Mouse (Mus musculus): ENCODE results near the gene Spred1.

The Spred1 gene

DNA sequence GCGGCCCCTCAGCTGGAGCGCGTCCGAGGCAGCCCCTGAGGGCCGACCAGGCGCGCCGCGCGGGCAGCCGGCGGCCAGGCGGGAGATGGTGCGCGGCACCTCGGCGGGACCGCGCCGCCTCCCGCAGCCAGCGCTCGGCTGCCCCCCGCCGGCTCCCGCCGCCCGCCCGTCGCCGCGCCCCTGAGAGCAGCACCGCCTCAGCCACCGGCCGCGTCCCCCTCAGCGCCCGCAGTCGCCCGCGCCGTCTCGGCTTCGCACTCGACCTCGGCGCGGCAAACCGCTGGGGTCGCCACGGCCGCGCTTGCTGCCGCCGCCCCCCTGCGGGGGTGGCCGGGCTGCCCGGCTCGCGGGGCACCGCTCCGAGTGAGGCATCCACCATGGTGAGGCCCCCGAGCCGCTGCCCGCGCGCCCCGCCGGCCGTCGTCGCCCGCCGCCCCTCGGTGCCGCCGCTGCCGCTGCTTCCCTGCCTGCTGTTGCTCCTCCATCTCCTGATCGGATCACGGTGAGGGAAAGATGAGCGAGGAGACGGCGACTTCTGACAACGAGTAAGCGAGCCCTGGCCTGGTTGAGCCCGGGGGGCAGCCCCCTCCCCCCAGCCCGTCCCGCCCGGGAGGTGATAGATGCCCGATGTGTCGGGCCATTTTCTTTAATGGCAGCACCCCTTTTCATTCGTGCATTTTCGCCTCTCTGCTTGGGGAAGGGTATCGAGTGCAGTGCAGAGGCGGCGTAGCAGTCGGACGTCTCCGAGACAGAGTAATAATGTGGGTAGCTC lies at the start of gene Spred1:
Spred1 (plus strand) TSS at position 163 of the 772 bp plus-strand sequence.
- peak in 1 of 2 experiments; percentile 33 for DNase-seq

DNA sequence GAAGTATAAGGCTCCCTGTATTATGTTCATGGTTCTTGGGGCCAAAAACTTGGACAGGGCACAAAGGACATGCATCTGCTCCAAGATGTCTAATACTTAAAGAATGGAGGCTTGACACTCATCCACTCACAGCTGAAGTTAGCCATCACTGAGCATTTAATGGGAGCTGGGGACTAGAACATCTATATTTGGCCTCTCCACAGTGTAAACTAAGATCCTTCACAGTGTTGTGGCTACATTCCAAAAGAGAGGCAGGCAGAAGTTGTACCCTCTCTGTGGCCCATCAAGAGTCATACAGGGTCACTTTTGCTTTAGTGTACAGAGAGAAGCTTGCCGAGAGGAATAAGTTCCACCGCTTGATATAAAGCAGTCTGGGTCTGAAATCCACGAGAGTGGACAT lies 49.6 kb upstream of the Spred1 start:
- DNase-seq: no peak

DNA sequence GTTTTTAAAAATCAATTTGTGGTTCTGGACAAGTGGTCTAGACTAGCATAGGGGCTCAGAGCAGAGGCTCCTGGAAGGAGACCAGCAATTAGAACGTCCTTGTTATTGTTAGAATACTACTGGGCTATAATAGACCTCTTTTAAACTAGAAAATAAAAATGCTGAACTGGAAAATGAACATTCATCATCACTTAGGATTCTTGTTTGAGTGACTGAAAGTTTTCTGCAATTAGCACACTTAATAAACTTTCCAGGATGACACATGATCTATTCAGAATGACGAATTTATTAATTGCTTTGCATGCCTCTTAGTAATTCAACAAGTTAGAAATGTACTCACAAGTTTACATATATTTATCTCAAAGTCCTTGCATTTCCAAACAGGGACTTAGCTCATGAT lies 42.5 kb upstream of the Spred1 start:
- no peak for DNase-seq

DNA sequence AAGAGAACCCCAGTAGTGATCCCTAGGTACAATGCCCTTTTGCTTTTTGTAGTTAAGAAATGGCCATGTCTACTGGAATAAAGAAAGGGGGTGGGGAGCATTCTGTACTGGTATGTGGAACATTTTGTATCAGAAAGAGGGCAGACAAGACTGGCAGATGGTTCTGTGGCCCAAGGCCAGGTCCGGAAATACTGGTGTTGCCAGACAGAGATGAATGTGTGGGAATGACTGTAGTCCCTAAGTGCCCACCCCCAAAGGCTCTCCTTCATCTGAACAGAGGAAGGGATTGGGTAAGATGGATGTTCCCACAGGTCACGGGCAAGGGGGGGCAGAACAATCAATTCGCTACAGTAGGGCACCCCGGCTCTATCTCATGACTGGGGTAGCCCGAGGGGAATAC lies 41.6 kb upstream of the Spred1 start:
- peak; percentile 12 to 22 for DNase-seq

DNA sequence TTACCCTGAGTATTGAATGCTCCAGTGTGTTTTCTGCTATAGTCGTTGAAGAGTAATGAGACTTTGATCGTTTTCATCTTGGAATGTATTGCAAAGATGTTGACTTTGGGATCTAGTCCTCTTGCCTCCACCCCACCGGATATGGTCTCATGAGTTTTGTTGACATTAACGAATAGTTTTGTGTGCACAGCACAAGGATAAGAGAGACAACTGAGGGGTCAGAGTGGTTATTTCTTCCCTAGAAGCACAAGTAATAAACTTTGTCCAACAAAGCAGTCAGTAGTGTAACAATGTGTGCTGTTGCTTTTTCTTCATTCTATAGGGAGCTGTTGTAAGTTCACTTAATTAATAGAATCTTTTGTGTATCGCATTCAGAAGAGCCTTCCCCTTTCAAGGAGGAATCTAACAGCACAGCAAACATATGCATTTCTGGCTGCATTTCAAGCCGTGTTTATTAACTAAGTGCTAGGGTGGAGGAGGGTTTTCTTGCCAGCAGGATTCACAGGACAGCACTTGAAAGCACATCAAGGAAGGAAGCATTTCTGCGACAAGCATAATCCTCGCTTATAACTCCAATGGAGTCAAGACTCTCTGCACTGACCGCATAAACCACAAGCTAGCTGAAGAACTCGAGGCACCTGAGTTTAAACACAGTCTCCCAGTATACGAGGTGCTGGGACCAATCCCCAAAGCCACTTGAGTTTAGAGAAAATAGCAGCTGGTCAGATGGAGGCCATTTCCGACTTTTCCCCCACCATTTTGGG lies 35.0 kb upstream of the Spred1 start:
- no peak for DNase-seq

DNA sequence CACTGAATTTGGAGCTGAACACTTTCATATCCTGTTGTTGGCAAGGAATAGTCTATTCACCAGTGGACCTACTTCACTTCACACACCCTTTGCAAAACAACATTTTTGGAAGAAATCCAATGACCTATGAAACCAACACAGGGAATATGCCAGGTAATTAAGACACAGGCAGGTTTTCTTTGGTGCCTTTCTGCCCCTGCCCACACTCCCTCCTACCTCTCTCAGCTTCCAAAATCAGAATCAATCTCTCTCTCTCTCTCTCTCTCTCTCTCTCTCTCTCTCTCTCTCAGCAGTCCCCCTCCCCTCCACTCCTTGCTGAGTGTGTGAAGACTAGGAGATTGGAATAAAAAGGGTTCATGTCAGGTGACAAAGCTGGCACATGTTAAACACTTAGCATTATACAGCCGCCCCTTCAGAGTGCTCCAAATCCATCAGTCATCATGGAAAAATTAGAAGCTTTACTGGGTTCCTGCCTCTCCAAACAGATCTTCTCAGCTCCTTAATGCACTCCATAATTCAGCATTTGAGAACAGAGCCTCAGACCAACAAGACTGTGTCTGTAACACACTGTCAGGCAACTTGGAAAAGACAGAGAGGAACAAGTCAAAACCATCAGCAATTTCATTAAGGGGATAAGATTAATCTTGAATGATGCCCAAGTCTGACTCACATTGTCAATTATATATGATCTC lies 34.3 kb upstream of the Spred1 start:
- DNase-seq: no peak

DNA sequence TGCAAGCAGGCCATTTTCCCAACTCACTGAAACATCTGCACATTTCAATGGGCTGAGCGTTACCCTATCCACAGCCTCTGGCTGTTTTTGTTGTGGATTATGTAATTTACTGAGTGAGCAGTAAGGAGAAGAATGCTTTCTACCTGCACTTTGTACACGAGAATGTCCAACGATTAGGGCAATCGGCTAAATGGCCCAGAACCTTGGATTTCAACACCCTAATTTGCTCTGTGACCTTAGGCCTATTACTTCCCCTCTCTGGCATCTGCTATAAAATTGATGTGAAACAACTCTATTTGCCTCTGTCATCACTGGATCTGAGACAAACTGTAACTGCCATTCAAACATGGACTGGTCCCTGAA lies 33.7 kb upstream of the Spred1 start:
- DNase-seq: no peak

DNA sequence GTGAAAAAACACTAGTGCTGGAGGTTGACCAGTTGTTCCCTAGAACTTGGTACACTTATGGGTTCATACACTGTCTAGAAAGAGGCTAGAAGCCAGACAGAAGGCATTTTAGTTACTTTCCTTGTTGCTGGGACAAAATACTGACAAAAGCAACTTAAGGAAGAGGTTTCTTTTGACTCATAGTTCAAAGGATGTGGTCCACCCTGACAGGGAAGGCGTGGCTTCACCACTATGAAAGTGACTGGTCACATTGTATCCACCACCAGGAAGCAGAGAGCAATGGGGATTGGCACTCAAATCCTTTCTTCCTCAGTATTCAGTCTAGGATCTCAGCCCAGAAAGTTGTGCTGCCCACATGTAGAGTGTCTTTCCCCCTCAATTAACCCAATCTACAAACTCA lies 31.7 kb upstream of the Spred1 start:
- DNase-seq: no peak

DNA sequence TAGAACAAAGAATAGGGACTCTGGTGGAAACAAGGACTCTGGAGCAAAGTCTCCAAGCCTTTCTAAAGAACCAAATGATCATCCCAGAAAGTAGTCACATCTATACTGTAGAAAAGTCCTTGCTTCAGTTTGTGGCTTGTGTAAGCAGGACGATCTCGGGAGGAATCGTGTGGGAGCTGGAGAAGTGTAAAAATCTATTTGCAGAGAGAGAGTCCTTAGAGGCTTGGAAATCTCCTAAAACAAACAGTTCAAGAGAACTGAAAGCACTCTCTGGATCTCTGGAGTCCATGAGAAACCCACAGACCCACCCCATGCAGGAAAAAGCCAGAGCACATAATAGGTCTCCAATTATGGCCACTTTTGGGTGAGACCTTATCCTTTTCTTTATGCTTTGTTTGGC lies 31.1 kb upstream of the Spred1 start:
- no peak for DNase-seq

DNA sequence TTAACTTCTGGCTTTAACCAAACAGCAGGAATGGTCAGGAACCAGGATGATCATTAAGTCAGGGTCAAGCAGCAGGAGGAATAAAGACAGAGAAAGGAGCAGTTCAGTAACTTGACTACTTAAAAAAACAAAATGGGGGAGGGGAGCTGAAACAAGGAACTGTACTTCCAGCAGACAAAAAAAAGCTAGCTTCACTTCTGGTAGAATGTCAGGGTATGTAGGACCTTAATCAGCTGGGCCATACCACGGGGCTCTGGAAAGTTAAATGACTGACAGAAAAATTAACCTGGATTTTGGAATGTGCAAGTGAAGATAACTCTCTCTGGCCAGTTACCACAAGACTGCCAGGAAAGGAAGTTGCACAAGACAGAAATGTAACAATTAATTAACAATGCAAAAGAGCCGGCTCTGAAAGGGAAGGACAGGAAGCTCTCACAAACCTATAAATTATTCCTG lies 28.2 kb upstream of the Spred1 start:
- no peak for DNase-seq

DNA sequence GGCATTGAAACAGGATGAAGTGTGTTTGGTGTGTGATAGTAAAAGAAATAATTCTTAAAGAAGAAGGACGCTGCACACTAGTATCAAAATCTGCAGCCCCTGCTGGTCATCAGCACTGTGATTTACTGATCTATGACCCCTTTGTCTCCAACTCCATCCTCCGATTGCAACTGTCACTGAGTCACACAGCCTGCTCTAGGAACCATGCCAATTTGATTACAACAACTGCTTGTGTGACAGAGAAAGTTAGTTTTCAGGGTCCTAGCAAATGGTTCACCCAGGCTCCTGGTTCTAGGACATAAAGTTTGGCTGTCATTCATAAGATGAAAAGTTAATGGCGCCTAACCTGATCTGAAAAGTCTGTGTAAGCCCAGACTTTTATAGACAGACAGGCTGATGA lies 25.7 kb upstream of the Spred1 start:
- no peak for DNase-seq

DNA sequence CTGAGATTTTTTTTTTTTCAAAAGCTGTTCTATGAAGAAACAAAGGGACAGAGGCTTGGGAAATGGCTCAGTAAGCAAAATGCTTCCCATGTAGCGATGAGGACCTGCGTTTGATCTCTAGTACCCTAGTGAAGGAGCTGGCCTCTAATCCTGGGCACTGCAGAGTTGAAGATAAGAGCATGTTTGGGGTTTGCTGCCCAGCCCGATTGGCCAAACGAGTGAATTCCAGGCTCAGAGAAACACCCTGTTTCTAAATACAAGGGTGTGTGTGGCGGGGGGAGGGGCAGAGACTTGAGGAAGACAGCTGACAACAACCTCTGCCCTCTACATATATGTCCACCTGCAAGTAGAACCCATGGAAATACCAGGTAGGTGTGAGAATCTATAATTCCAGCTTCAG lies 23.9 kb upstream of the Spred1 start:
- DNase-seq: no peak

DNA sequence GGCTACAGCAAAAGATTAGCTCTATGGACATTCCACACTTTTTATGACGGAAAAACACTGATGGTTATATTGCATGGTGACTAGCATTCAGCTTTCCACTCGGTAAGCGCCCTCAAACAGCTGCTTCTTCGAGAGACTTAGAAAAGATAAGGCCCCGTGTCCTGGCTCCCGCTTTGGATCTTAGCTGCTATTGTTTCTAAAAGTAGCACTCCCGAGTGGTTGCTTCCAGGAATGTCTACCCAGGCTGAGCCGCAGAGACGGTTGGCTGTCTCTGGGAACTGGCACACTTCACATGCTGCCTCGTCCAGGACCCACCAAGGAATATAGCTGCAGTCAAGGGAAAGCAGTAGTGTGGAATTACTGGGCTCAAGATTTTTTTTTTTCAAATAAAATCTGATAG lies 21.9 kb upstream of the Spred1 start:
- no peak for DNase-seq

DNA sequence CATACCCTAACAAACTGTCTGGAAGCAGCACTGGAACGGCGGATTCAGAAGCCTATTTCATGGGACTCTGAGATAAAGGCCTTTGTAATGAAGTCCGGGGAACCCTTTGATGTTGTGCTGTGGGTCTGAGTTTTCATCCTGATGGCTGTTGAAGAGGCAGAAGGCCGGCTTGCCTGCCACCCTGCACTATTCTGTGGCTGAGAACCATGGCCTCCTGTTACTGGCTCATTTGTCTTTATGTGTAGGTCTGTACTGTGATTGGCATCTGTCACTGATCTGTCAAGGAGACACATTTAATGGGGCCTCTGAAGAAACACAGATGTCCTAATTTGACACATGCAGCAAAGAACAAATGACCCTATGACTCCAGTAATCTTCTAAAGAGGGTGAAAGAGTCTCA lies 17.7 kb upstream of the Spred1 start:
- DNase-seq: no peak

DNA sequence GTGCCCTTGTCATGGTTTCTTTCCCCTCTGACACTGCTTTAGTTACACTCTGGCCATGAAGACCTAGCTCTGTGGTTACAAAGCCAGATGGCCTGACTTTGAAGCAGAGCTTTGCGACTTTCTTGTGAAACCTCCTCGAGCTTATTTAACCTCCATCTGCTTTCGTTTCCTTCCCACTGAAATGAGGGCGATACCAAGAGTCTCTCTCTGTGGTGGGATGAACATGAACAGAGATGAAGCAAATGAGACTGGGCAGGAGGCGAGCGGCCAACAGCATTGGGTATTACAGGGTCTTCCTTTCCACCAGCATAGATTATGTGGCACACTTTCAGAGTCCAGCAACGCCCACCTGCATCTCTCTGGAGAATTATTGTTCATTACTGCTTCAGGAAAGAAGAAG lies 15.8 kb upstream of the Spred1 start:
- DNase-seq: no peak

DNA sequence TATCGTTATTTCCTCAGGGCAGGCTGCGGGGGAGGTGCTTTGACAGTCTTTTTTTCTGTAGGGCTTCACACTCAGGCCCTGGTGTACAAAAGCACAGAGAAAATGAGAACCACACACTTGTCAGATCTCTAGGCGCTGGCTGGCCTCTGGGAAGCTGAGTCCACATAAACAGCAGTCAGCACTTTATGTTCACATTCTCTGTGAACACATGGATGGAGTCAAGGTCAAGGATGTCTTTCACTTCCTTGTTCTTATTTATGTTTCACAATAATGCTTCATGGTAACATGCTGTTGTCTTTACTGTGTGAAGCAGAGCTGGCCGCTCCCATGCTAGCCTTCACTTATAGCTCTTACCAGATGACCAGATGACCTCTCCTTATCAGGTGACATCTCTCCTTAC lies 13.1 kb upstream of the Spred1 start:
- DNase-seq: no peak

DNA sequence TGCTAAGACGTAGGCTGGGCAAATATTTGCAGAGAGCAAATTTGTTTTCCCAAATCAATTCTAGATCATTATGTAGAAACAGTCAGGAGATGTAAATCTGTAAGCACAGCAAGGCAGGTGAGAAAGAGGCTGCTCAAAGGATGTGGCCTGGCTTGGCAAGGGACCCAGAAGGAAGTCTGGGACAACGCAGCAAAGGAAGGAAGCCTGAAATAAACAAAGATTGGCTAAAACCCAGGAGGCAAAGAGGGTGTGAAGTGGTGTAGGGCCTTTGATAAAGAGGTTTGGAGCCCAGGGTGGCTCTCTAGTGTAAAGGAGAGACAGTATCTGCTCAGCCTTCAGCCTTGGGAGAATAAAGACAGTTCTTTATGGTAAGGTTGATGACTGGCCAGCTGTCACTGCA lies 11.9 kb upstream of the Spred1 start:
- no peak for DNase-seq

DNA sequence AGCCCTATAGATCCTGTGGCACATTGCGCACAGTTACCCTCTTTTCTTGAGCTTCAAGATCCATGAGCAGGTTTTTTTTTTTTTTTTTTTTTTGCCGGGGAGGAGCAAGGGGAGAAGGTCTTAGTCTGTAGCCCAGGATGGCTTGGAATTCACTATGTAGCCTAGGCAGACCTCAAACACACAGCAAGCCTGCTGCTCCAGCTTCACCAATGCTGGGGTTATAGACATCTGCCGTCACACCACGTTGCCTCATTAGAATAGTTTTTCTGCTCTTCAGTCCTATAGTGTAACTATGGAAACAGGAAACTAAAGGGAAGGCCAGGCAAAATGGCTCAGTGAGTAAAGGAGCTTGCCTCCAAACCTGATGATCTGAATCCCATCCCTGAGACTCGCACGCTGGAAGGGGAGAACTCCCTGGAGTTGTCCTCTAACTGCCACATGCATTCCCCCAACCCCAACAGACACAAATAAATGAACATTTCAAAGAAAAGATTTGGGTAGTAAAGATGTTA lies 10.8 kb upstream of the Spred1 start:
- no peak for DNase-seq

DNA sequence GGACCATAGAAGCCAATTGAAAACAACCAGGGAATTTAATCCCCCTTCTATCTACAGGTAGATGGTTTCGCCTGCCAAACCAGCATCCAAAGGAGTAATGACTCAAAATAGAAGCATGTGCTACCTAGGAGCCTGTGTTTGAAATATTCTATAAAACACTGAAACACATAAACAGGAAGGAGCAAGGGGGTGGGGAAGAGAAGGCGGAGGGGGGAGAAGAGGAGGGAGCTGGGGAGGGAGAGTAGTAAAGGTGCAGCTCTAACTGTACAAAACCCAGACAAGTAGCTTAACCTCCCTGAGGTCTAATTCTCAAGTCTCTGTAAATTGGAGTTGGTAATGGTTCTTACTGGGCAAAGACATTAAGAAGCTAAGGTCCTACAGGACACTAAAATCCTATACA lies 7.9 kb upstream of the Spred1 start:
- DNase-seq: no peak

DNA sequence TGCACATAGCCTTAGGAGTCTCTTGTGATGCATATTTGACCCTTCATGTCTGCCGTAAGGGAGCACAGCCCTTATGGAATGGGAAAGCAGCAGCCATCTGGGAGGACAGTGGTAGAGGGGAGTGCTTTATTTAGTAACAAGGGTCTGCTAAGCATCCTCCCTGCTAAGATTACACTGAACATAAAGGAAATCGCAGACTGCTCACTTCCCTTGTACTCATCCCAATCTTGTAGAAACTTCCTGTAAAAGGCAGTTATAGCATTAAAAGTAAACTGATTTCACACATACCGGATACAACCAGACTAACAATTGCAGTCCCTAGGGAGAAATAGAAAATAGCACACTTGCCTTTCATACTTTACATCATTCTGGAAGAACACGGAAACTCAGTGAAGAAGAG lies 7.4 kb upstream of the Spred1 start:
- DNase-seq: no peak

DNA sequence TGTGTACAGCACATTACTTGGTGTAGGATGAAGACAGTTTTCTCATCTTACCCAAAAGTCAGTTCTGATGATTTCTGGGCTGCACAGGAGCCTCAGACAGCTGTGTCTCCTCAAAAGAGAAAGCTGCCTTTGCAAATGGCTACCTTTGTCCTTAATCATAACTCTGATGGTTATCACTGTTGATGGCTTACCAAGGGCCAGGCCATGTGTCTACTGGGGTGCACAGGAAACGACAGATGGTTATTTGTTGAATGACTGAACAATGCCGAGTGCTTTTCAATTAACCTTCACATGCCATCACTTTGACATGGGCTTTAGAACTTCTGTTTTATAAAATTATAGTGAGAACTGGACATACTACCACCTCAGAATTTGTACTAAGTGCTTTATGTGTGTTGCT lies 2.7 kb upstream of the Spred1 start:
- DNase-seq: peak; percentile 29 to 34

DNA sequence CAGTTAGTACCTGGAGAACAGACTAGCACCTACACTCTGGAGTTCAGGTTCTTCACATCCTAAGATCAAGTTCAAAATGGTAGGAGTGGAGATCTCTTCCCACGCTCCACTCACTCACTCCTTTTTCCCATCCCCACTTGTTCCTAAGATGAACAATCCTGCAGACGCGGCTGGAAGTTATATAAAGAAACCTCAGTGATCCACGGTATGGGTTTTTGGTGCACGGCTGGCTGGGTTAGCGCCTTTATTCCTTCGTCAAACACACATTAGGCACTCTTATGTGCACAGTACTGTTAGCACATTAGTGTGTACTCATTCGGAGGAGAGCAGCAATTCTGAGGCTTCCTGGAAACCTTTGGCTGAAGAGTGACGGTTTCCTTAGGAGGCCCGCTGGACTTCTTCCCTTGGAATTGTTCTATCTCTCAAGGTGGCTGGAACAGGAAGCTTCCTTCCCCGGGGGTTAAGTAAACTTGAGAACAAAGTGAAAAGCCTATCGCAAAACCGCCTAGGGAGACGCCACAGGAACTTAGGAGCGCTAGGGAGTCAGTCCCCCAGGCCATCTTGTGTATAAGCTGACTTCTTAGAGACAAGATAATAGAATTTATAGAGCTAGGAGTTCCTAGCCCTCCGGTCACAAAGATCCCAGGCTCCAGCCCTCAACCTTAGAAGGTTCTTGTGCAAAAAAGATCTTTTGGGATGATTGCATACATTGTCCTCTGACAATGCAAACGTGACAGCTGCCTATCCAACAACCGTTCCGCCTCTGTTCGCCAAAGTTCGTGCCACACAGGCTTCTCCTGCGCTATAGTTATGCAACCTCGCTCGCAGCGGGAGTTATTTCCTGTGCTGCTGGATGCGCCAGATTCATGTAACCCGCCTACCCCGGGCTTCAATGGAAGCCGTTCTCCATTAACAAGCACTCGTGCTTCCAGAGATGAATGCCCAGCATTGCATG lies 1.6 kb upstream of the Spred1 start:
- peak; percentile 88 to 90 for DNase-seq

Data from cerebellum, adult 18-20 months (tissue).